Mouse (Mus musculus) C2C12 (cell line): ENCODE measurements around the gene Actr1a. TPM values are rescaled to one million over a fixed set of nuclear protein-coding genes. Genes with fewer than 3 reads are reported as not detected.

Experiments used
- H3K27me3 ChIP-seq: one replicate; pipeline ENCODE4 v1.6.1; 2011; ENCODE audit not compliant: control insufficient read depth, insufficient read depth, insufficient read length
- H3K36me3 ChIP-seq: one replicate; pipeline ENCODE4 v1.6.1; 2011; ENCODE audit not compliant: control insufficient read depth, insufficient read depth
- H3K4me3 ChIP-seq: one replicate; pipeline ENCODE4 v1.5.1; 2011; ENCODE audit warnings: mild to moderate bottlenecking, control low read depth; ENCODE audit not compliant: poor library complexity, insufficient read depth, severe bottlenecking
- H3K79me2 ChIP-seq: one replicate; pipeline ENCODE4 v1.6.1; 2011; ENCODE audit not compliant: control insufficient read depth, insufficient read depth
- H3K79me3 ChIP-seq: one replicate; pipeline ENCODE4 v1.6.1; 2011; ENCODE audit warnings: low read depth, control low read depth
- H3ac ChIP-seq: one replicate; pipeline ENCODE3; 2011; ENCODE audit warnings: low read depth; ENCODE audit not compliant: control insufficient read depth, insufficient read length
- CEBPB ChIP-seq: IDR thresholded peaks from one replicate; pipeline ENCODE4 v1.6.1; 2011; ENCODE audit warnings: low read depth, mild to moderate bottlenecking, control low read depth, moderate library complexity
- CTCF ChIP-seq: IDR thresholded peaks from one replicate; pipeline ENCODE4 v1.5.1; 2011; ENCODE audit not compliant: control insufficient read depth, insufficient read depth, insufficient read length
- FOSL1 ChIP-seq: IDR thresholded peaks from one replicate; pipeline ENCODE4 v1.8.0; 2011; ENCODE audit warnings: mild to moderate bottlenecking, low read length; ENCODE audit not compliant: poor library complexity, insufficient read depth, severe bottlenecking
- MAX ChIP-seq: IDR thresholded peaks from one replicate; pipeline ENCODE4 v1.6.1; 2011; ENCODE audit warnings: mild to moderate bottlenecking, control low read depth
- MYOD1 ChIP-seq: IDR thresholded peaks from one replicate; pipeline ENCODE4 v1.6.1; 2011; ENCODE audit warnings: low read depth; ENCODE audit not compliant: control insufficient read depth, insufficient read length
- MYOG ChIP-seq: IDR thresholded peaks from one replicate; pipeline ENCODE4 v1.6.1; 2011; ENCODE audit not compliant: control insufficient read depth, insufficient read length; ENCODE audit errors: extremely low read depth
- USF1 ChIP-seq: IDR thresholded peaks from one replicate; pipeline ENCODE4 v1.6.1; 2011; ENCODE audit warnings: low read depth, mild to moderate bottlenecking, control low read depth, moderate library complexity
- polyA plus RNA-seq: library from polyadenylated mRNA; unstranded; fragments of >200 nt; fragmentation: generic; extraction: Trizol; gene quantifications from one replicate; pipeline ENCODE4 v1.2.1, GENCODE M21; 2012; ENCODE audit warnings: missing spikeins

Actr1a gene
- polyA plus RNA-seq, 1 experiment: 149 TPM

DNA sequence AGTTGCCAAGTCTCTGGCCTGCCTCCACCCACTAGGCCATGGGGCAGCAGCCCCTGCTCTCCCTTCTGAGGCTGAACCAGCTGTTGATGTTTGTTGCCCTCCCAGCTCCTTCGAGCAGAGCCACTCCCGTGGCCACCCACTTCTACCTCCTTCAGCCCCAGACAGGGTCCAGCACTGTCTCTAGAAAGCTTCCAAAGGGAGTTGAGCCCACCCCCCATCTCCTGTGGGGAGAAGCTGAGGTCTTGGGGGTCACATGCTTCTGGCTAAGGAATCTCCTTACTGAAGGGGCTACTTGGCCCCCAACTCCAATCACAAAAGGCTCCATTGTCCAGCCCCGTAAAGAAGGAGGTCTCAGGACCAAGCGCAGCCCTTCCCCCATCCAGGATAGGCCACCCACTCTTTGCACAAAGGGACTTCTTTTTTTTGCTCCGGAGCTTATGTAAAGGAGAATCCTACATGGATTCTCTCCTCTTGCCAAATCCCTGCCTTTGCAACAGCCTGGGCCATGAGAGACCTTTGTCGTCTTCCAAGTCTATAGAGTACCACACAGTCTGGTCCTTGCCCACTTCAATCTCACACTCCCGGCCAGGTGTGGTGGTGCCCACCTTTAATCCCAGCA is 62.7 kb downstream of the Actr1a start:
- TF ChIP-seq MYOG: no peak
- no peaks in the 10 kb centered on the region for H3K27me3 ChIP-seq
- H3K79me3 ChIP-seq: no peaks in the 10 kb centered on the region
- peaks cover 8% of the 10 kb centered on the region for H3K79me2 ChIP-seq
- H3ac ChIP-seq: no peak overlapping the region
- H3K4me3 ChIP-seq: no peak overlapping the region
- H3K36me3 ChIP-seq: peaks cover 3% of the 10 kb centered on the region

DNA sequence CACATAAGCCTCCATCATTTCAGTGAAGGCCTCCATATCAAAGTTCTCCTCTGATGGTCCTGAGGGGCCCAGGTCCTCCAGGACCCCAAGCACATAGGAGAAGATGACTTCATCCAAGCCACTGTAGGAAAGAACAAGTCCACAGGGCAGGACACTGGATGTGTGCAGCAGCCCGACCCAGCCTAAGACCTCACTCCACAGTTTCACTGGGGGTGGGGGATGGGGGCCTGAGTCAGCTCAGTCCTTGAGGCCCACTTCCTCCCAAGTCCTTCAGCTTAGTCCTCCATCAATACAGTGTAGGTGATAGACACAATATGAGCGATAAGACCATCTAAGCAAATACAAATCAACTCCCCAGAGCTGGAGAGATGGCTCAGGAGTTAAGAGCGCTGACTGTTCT is 63.6 kb downstream of the Actr1a start:
- Histone ChIP-seq H3K27me3 (no peaks in the 10 kb centered on the region), H3K79me2 (no peaks in the 10 kb centered on the region), H3ac (no peak overlapping the region), H3K79me3 (no peaks in the 10 kb centered on the region), H3K36me3 (peaks cover 3% of the 10 kb centered on the region), H3K4me3 (no peak overlapping the region)
- TF ChIP-seq MYOD1 (no peak), MYOG (no peak), CEBPB (no peak), CTCF (no peak), MAX (no peak), FOSL1 (no peak), USF1 (no peak)

DNA sequence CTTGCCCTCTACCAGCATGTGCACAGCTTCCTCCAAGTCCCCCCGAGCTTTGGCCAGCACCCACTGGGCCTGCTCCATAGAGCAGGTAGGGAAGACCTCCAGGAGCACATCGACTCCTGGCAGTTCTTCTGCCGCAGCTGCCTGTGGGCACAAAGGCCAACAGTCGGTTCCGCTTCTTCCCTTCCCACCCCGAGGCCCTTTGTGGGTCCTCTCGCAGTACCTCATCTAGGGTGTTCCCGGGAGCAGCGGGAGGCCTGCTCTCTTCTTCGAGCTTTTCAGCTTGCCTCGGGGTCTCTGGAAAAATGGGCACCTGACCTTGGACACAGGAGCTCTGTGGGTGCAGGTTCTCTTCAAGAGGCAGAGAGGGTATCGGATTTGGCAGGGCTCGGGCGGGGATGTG is 64.2 kb downstream of the Actr1a start:
- H3K36me3 ChIP-seq: no peaks in the 10 kb centered on the region
- no peak overlapping the region for H3ac ChIP-seq
- no peaks in the 10 kb centered on the region for H3K79me3 ChIP-seq
- TF ChIP-seq MYOG (no peak), USF1 (no peak), CTCF (no peak), FOSL1 (no peak), MYOD1 (no peak), MAX (no peak)
- peaks cover 2% of the 10 kb centered on the region for H3K27me3 ChIP-seq
- no peak overlapping the region for H3K4me3 ChIP-seq
- no peaks in the 10 kb centered on the region for H3K79me2 ChIP-seq

DNA sequence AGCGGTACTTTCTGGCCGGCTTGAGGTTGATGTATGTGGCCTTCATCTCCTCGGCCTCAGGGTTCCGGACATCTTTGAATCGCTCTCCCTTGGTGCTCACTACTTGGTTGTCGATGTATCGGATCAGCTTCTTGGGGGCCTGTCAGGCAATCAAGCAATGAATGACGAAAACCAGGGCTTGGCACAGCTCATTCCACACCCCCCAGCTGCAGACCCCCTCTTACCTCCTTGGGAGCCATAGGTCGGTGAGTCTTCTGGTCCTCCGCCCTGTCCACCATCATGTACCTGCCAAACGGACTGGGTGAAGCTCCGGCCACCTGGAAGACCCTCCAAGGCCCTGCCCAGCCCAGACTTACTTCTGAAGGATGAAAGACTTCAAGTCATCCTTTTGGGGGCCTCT is 64.9 kb downstream of the Actr1a start:
- Histone ChIP-seq H3K79me2 (no peaks in the 10 kb centered on the region), H3ac (no peak overlapping the region), H3K27me3 (peaks cover 7% of the 10 kb centered on the region), H3K79me3 (no peaks in the 10 kb centered on the region), H3K36me3 (no peaks in the 10 kb centered on the region), H3K4me3 (no peak overlapping the region)
- TF ChIP-seq MAX (no peak), USF1 (no peak), CTCF (no peak), MYOD1 (no peak), CEBPB (no peak), FOSL1 (no peak), MYOG (no peak)

DNA sequence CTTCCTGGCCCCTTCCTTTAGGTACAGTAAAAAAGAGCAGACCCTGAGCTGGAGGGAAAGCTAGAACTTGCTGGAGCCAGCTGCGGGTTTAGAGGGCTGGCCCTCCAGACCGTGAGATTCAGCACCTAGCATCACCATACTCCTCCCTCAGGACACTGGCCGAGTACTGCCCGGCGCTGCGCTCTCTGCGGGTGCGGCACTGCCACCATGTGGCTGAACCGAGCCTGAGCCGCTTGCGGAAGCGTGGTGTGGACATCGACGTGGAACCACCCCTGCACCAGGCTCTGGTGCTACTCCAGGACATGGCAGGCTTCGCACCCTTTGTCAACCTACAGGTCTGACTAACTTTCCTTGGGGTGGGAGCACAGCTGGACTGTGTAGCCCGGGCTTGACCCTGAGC is 65.6 kb downstream of the Actr1a start:
- TF ChIP-seq USF1 (no peak), CTCF (peak; percentile 99), MYOD1 (no peak), MAX (peak; percentile 77), FOSL1 (no peak), MYOG (no peak), CEBPB (no peak)
- no peaks in the 10 kb centered on the region for H3K79me2 ChIP-seq
- peaks cover 10% of the 10 kb centered on the region for H3K27me3 ChIP-seq
- no peaks in the 10 kb centered on the region for H3K36me3 ChIP-seq
- no peaks in the 10 kb centered on the region for H3K79me3 ChIP-seq
- H3K4me3 ChIP-seq: no peak overlapping the region
- H3ac ChIP-seq: no peak overlapping the region

DNA sequence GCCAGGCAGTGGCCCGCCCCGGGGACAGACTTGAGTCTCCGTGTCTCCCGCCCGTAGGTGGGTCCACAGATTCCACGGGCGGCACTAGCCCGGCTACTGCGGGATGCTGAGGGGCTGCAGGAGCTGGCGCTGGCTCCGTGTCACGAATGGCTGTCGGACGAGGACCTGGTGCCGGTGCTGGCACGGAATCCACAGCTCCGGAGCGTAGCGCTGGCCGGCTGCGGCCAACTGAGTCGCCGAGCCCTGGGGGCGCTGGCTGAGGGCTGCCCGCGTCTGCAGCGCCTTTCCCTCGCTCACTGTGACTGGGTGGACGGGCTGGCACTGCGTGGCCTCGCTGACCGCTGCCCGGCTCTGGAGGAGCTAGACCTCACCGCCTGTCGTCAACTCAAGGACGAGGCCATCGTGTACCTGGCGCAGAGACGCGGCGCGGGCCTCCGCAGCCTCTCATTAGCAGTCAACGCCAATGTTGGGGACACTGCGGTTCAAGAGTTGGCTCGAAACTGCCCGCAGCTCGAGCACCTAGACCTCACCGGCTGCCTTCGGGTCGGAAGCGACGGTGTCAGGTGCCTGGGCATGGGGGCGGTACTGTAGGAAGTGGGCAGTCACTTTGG is 66.4 kb downstream of the Actr1a start:
- Histone ChIP-seq H3K4me3 (peak overlapping the region; percentile 52), H3K79me3 (no peaks in the 10 kb centered on the region), H3ac (peak overlapping the region; percentile 76), H3K27me3 (peaks cover 18% of the 10 kb centered on the region), H3K79me2 (no peaks in the 10 kb centered on the region), H3K36me3 (no peaks in the 10 kb centered on the region)
- no peak for TF ChIP-seq MYOD1
- TF ChIP-seq MAX: no peak
- no peak for TF ChIP-seq MYOG
- TF ChIP-seq USF1: no peak
- TF ChIP-seq CTCF: no peak
- no peak for TF ChIP-seq FOSL1
- no peak for TF ChIP-seq CEBPB
